Mouse (Mus musculus) limb, embryonic 11.5 days (tissue): ENCODE measurements around the gene Zfp174. TPM values are rescaled to one million over a fixed set of nuclear protein-coding genes. Genes with fewer than 3 reads are reported as not detected.
"Not testable (repeated sequence)": the region's sequence is repeated elsewhere in the genome, so short reads cannot be mapped to it uniquely, and the experiment has no call there.

Experiments
- ATAC-seq: fragments of 200-750 bp; cut with Nextera tagmentation; 2 replicates; pipeline ENCODE4 v1.8.0; 2017; ENCODE audit warnings: low read depth; ENCODE audit not compliant: insufficient number of reproducible peaks, low FRiP score, low TSS enrichment
- DNase-seq: peaks from one replicate; pipeline ENCODE4 v3.0.0-alpha.2; 2015; ENCODE audit warnings: low spot score
- H3K27ac ChIP-seq: fragments of 300-500 bp; sonication (generic); replicated peaks from 2 replicates; pipeline ENCODE4 v1.5.1; 2014; ENCODE audit warnings: low read depth, mild to moderate bottlenecking, low read length
- H3K27me3 ChIP-seq: fragments of 300-500 bp; sonication (generic); 2 replicates; pipeline ENCODE4 v1.6.1; 2014; ENCODE audit warnings: mild to moderate bottlenecking, low read length, mixed read lengths; ENCODE audit not compliant: control insufficient read depth, insufficient read depth
- H3K36me3 ChIP-seq: fragments of 300-500 bp; sonication (generic); 2 replicates; pipeline ENCODE4 v1.6.1; 2014; ENCODE audit warnings: mild to moderate bottlenecking, low read length, moderate library complexity, mixed read lengths; ENCODE audit not compliant: control insufficient read depth, insufficient read depth
- H3K4me1 ChIP-seq: fragments of 300-500 bp; sonication (generic); 2 replicates; pipeline ENCODE4 v1.6.1; 2014; ENCODE audit warnings: low read length, mixed read lengths; ENCODE audit not compliant: control insufficient read depth, insufficient read depth
- H3K4me2 ChIP-seq: fragments of 300-500 bp; sonication (generic); 2 replicates; pipeline ENCODE4 v1.6.1; 2014; ENCODE audit warnings: low read depth, mild to moderate bottlenecking, moderate library complexity; ENCODE audit not compliant: severe bottlenecking
- H3K4me3 ChIP-seq: fragments of 300-500 bp; sonication (generic); 2 replicates; pipeline ENCODE4 v1.5.1; 2014; ENCODE audit warnings: low read depth, low read length
- H3K9ac ChIP-seq: fragments of 300-500 bp; sonication (generic); 2 replicates; pipeline ENCODE4 v1.6.1; 2014; ENCODE audit warnings: mild to moderate bottlenecking, low read length
- H3K9me3 ChIP-seq: fragments of 300-500 bp; sonication (generic); 2 replicates; pipeline ENCODE4 v1.6.1; 2016; ENCODE audit warnings: low read length; ENCODE audit not compliant: control insufficient read depth
- WGBS: fragments of 180-500 bp; shearing (Covaris S2); extraction: QIAGEN DNeasy Blood & Tissue Kit; methylation state at CpG from one replicate; pipeline ENCODE4 v1.1.7; 2014; 5-methylcytosine and 5-hydroxymethylcytosine counted together
- polyA plus RNA-seq: library from polyadenylated mRNA; unstranded; fragments of >200 nt; fragmentation: Nextera tagmentation; extraction: Ambion mirVana; gene quantifications from 2 replicates; pipeline ENCODE4 v1.2.1, GENCODE M21; 2014

The Zfp174 gene
- polyA plus RNA-seq, 1 experiment from 2014 or later = 1.1 TPM

GRCm38 (mm10) chr16:3839157-3839885, 7.7 kb upstream of the Zfp174 start:
- no peak overlapping the region for H3K27ac ChIP-seq
- WGBS = 58% methylated on average over 17 of the region's 17 CpGs
- no peak overlapping the region for H3K4me2 ChIP-seq
- H3K4me3 ChIP-seq = no peak overlapping the region
- H3K9me3 ChIP-seq = no peaks in the 10 kb centered on the region
- no peak overlapping the region for H3K9ac ChIP-seq
- ATAC-seq (no peak), DNase-seq (no peak)
- H3K27me3 ChIP-seq = no peaks in the 10 kb centered on the region
- H3K36me3 ChIP-seq = no peaks in the 10 kb centered on the region
- no peaks in the 10 kb centered on the region for H3K4me1 ChIP-seq

- H3K4me3 ChIP-seq = no peak overlapping the region
- 49% methylated on average over 4 of the region's 4 CpGs for WGBS
- no peaks in the 10 kb centered on the region for H3K9me3 ChIP-seq
- no peak for ATAC-seq
- no peak overlapping the region for H3K9ac ChIP-seq
- no peaks in the 10 kb centered on the region for H3K4me1 ChIP-seq
- H3K27ac ChIP-seq = no peak overlapping the region
- no peaks in the 10 kb centered on the region for H3K36me3 ChIP-seq
- no peak for DNase-seq
- H3K27me3 ChIP-seq = no peaks in the 10 kb centered on the region
- H3K4me2 ChIP-seq = no peak overlapping the region
Measured at GRCm38 (mm10) chr16:3842989-3843388, 4.1 kb upstream of the Zfp174 start.

DNA sequence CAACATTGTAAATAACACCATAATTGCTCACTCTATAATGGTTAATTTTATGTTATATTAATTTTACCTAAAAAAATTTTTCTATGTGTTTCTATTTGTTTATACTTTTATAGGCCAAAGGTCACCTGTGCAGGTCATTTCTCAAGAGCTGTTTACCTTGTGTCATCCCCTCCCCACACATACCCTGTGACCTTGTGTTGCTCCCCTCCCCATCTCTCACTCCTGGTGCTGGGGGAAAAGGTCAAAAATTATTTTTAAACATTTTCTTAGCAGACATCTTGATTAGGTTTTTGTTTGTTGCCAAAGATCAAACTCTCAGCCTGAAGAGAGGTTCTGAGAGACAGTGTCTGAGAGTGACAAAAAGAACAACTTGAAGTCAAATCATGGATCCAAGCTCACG, 3.3 kb upstream of the Zfp174 start:
- H3K4me2 ChIP-seq = no peak overlapping the region
- H3K36me3 ChIP-seq = no peaks in the 10 kb centered on the region
- no peak for DNase-seq
- no peaks in the 10 kb centered on the region for H3K9me3 ChIP-seq
- no peak overlapping the region for H3K27ac ChIP-seq
- H3K4me3 ChIP-seq = no peak overlapping the region
- 65% methylated on average over 1 of the region's 1 CpGs for WGBS
- no peak for ATAC-seq
- H3K4me1 ChIP-seq = no peaks in the 10 kb centered on the region
- no peak overlapping the region for H3K9ac ChIP-seq
- no peaks in the 10 kb centered on the region for H3K27me3 ChIP-seq

GRCm38 (mm10) chr16:3847871-3848270, 803 bp downstream of the Zfp174 start:
- no peaks in the 10 kb centered on the region for H3K4me1 ChIP-seq
- WGBS = 65% methylated on average over 4 of the region's 4 CpGs
- no peak for ATAC-seq
- no peak overlapping the region for H3K9ac ChIP-seq
- H3K27me3 ChIP-seq = no peaks in the 10 kb centered on the region
- H3K9me3 ChIP-seq = no peaks in the 10 kb centered on the region
- DNase-seq = no peak
- no peak overlapping the region for H3K27ac ChIP-seq
- H3K36me3 ChIP-seq = no peaks in the 10 kb centered on the region
- no peak overlapping the region for H3K4me3 ChIP-seq
- H3K4me2 ChIP-seq = peak overlapping the region; percentile 59; the same call in 1 of the 2 replicates

DNA sequence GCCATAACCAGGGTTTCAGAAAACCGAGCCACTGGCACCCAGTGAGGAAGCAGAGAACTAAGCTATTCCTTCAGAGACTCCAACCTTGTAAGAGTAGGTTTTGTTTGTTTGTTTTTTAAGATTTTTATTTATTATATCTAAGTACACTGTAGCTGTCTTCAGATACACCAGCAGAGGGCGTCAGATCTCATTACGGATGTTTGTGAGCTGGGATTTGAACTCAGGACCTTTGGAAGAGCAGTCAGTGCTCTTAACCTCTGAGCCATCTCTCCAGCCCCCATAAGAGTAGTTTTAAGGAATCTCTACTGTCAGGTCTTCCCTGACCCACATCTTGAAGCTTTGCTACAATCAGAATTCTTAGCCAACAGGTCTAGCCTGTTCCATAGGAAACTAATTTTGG, 1.3 kb downstream of the Zfp174 start:
- DNase-seq = no peak
- no peak overlapping the region for H3K9ac ChIP-seq
- no peaks in the 10 kb centered on the region for H3K36me3 ChIP-seq
- no peaks in the 10 kb centered on the region for H3K27me3 ChIP-seq
- no peak overlapping the region for H3K4me2 ChIP-seq
- no peak for ATAC-seq
- 78% methylated on average over 3 of the region's 3 CpGs for WGBS
- no peak overlapping the region for H3K4me3 ChIP-seq
- no peaks in the 10 kb centered on the region for H3K4me1 ChIP-seq
- no peak overlapping the region for H3K27ac ChIP-seq
- H3K9me3 ChIP-seq = no peaks in the 10 kb centered on the region

- ATAC-seq, H3K9ac ChIP-seq, H3K4me1 ChIP-seq, DNase-seq, H3K4me3 ChIP-seq, H3K36me3 ChIP-seq, H3K27me3 ChIP-seq, H3K4me2 ChIP-seq, H3K9me3 ChIP-seq, H3K27ac ChIP-seq: not testable (repeated sequence)
- WGBS = 81% methylated on average over 11 of the region's 13 CpGs
Measured at GRCm38 (mm10) chr16:3851301-3851700, 4.2 kb downstream of the Zfp174 start.

GRCm38 (mm10) chr16:3852586-3852985, 5.5 kb downstream of the Zfp174 start:
- no peaks in the 10 kb centered on the region for H3K27me3 ChIP-seq
- no peak overlapping the region for H3K4me2 ChIP-seq
- no peak for ATAC-seq
- 21% methylated on average over 12 of the region's 12 CpGs for WGBS
- H3K27ac ChIP-seq = no peak overlapping the region
- H3K4me1 ChIP-seq = no peaks in the 10 kb centered on the region
- H3K9ac ChIP-seq = no peak overlapping the region
- DNase-seq = peak; percentile 57
- H3K4me3 ChIP-seq = no peak overlapping the region
- H3K36me3 ChIP-seq = no peaks in the 10 kb centered on the region
- no peaks in the 10 kb centered on the region for H3K9me3 ChIP-seq

DNA sequence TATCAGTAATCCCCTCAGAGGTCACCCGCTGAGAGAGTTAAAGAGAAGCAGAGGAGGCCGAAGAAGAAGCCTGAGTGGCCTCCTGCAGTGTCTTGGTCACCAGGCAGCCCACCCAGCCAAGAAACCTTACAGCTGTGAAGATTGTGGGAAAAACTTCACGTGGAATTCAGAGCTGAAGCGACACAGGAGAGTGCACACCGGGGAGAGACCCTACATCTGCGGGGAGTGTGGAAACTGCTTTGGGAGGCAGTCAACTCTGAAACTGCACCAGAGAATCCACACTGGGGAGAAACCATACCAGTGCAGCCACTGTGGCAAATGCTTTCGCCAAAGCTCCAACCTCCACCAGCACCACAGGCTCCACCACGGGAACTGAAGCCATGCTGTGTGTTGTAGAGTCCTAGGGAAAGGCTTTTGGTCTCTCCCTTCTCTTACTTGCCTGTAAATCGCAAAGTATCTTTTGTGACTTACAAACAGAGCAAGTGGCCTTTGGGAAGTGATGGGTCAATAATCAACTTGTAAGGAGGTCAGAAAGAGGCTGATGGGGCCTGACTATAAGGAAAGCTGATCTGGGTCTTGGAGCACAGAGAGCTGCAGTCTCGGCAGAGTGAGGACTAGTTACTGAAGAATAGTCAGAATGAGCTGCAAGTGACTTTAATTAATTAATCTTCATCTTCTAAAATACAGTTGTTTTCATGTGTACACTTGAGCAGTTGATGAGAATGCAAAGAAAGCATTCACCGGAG, 7.5 kb downstream of the Zfp174 start:
- 74% methylated on average over 11 of the region's 11 CpGs for WGBS

More for the DNA sequence above, 7.5 kb downstream of the Zfp174 start:
- no peak overlapping the region for H3K4me3 ChIP-seq
- no peaks in the 10 kb centered on the region for H3K36me3 ChIP-seq
- H3K27me3 ChIP-seq = no peaks in the 10 kb centered on the region
- H3K9ac ChIP-seq = no peak overlapping the region
- no peak overlapping the region for H3K4me2 ChIP-seq
- H3K4me1 ChIP-seq = no peaks in the 10 kb centered on the region
- DNase-seq (no peak), ATAC-seq (no peak)
- H3K9me3 ChIP-seq = no peaks in the 10 kb centered on the region
- H3K27ac ChIP-seq = no peak overlapping the region
